Mouse (Mus musculus): ENCODE results near the gene Pde9a. TPM values are rescaled to one million over a fixed set of nuclear protein-coding genes. Genes with fewer than 3 reads are reported as not detected.

The Pde9a gene
- total and polyA plus RNA-seq, 2 experiments from 2014 or later, result 5.7 to 19.5 TPM

DNA sequence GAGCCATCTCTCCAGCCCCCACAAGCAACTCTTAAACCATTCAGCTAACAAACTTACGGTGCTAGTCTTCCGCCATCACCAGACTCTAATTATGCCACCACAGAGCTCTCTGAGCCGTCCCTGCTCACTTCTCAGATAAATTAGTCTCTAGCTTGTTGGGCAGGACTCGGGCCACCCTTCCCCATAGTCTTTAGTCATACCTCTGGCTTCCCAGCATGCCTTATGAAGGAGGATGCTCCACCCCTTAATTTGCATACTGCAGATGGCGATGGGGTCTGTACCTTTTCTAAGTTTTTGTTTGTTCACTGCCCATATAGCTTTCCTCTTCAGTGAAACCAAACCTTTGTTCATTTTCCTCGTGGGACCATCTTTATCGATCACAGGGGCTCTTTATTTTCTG lies 92.6 kb downstream of the Pde9a start:
- H3K9ac ChIP-seq (replicated peaks; ENCODE audit: low read depth, low read length), result no peak overlapping the region
- TF ChIP-seq CTCF (IDR thresholded peaks at IDR 0.05; ENCODE audit: low read depth) (no peak), EP300 (IDR thresholded peaks at IDR 0.05; ENCODE audit: low read depth) (no peak)
- ATAC-seq (ENCODE audit: insufficient read depth, low read depth) (no peak), DNase-seq (ENCODE audit: low spot score) (no peak)
- H3K9me3 ChIP-seq (replicated peaks; ENCODE audit: control insufficient read depth, low read length), result no peaks in the 10 kb centered on the region
- H3K27me3 ChIP-seq (ENCODE audit: control insufficient read depth, insufficient read depth, low read length), result no peaks in the 10 kb centered on the region
- WGBS, result 76% methylated on average over 7 of the region's 7 CpGs
- no peaks in the 10 kb centered on the region for H3K4me1 ChIP-seq (ENCODE audit: control insufficient read depth, insufficient read depth)
- no peak overlapping the region for H3K4me3 ChIP-seq (ENCODE audit: low read depth, low read length)
- H3K36me3 ChIP-seq (replicated peaks; ENCODE audit: control insufficient read depth, insufficient read depth, low read length), result no peaks in the 10 kb centered on the region
- no peak overlapping the region for H3K27ac ChIP-seq (ENCODE audit: low read depth)
- H3K4me2 ChIP-seq (ENCODE audit: low read depth, low read length), result no peak overlapping the region

DNA sequence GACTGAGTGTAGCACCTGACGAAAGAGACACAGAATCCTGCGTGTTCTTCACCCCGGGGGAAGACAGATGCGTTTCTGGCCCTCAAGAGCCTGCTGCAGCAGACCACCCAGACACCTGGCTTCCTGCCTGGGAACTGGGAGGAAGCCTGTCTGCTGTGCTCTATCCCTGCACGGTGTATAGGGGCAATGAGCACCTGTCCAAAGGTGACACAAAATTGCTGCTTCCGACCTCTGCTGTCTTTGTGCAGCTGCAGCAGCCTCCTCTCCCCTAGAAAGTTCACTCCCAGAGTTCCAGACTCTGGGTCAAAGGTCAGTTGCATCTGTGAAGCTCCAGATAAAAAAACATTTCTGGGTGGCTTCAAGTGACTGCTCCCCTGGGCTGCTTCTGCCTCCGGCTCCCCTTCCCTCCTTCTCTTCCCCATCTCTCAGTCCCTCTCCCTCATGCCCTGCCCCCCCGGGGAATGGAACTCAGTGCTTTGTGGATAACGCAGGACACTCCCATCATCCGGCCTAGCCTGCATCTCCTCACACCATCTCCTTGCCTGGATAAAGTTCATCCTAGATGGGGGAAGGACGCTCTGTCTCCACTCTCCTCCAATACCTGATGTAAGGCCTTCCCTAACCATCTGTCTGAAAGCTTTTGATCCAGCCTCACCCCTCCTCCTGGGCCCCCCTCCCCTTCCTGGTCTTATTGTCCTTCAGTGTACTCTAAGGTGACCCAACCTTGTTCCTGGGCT lies 93.3 kb downstream of the Pde9a start:
- H3K27ac ChIP-seq (ENCODE audit: low read depth), result no peak overlapping the region
- WGBS, result 50% methylated on average over 11 of the region's 11 CpGs
- no peak overlapping the region for H3K4me3 ChIP-seq (ENCODE audit: low read depth, low read length)
- no peaks in the 10 kb centered on the region for H3K4me1 ChIP-seq (ENCODE audit: control insufficient read depth, insufficient read depth)
- H3K4me2 ChIP-seq (ENCODE audit: low read depth, low read length), result no peak overlapping the region
- TF ChIP-seq EP300 (IDR thresholded peaks at IDR 0.05; ENCODE audit: low read depth), result no peak
- no peak for TF ChIP-seq CTCF (IDR thresholded peaks at IDR 0.05; ENCODE audit: low read depth)
- H3K36me3 ChIP-seq (replicated peaks; ENCODE audit: control insufficient read depth, insufficient read depth, low read length), result no peaks in the 10 kb centered on the region
- no peaks in the 10 kb centered on the region for H3K27me3 ChIP-seq (ENCODE audit: control insufficient read depth, insufficient read depth, low read length)
- no peaks in the 10 kb centered on the region for H3K9me3 ChIP-seq (replicated peaks; ENCODE audit: control insufficient read depth, low read length)
- ATAC-seq (ENCODE audit: insufficient read depth, low read depth) (no peak), DNase-seq (ENCODE audit: low spot score) (no peak)
- no peak overlapping the region for H3K9ac ChIP-seq (replicated peaks; ENCODE audit: low read depth, low read length)

DNA sequence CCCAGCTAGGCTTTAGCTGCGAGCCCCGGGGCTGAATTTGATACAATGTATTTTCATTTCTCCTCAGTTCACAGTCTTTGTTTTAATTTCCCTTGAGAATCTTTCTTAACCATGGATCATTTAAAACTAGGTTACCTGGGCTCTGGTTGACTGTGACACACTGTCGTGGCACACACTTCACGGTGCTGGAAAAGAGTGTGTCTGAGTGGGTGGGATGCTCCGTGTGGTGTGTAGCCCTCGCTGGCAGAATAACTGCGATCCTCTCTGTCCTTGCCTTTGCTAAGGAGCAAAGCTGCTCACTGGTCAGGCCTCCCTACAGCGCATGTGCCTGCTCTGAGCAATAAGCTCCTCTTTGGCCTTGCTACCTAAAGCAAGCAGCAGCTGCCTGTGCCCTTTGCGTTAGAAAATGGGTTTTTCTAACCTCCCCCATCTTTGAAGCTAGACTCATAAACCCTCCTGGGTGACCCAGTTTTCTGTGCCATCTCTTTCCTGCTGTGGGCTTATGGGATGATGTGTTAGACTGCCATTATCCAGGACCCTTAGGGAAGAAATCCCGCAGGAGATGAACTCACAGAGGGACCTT lies 100.7 kb downstream of the Pde9a start:
- no peak for DNase-seq (ENCODE audit: low spot score)
- H3K4me1 ChIP-seq (ENCODE audit: control insufficient read depth, insufficient read depth), result no peaks in the 10 kb centered on the region
- H3K27ac ChIP-seq (ENCODE audit: low read depth), result no peak overlapping the region
- WGBS, result 81% methylated on average over 10 of the region's 10 CpGs
- no peaks in the 10 kb centered on the region for H3K9me3 ChIP-seq (replicated peaks; ENCODE audit: control insufficient read depth, low read length)
- H3K9ac ChIP-seq (replicated peaks; ENCODE audit: low read depth, low read length), result no peak overlapping the region
- TF ChIP-seq CTCF (IDR thresholded peaks at IDR 0.05; ENCODE audit: low read depth) (no peak), EP300 (IDR thresholded peaks at IDR 0.05; ENCODE audit: low read depth) (no peak)
- H3K4me3 ChIP-seq (ENCODE audit: low read depth, low read length), result no peak overlapping the region
- H3K36me3 ChIP-seq (replicated peaks; ENCODE audit: control insufficient read depth, insufficient read depth, low read length), result no peaks in the 10 kb centered on the region
- no peaks in the 10 kb centered on the region for H3K27me3 ChIP-seq (ENCODE audit: control insufficient read depth, insufficient read depth, low read length)
- no peak for ATAC-seq (ENCODE audit: insufficient read depth, low read depth)
- no peak overlapping the region for H3K4me2 ChIP-seq (ENCODE audit: low read depth, low read length)

DNA sequence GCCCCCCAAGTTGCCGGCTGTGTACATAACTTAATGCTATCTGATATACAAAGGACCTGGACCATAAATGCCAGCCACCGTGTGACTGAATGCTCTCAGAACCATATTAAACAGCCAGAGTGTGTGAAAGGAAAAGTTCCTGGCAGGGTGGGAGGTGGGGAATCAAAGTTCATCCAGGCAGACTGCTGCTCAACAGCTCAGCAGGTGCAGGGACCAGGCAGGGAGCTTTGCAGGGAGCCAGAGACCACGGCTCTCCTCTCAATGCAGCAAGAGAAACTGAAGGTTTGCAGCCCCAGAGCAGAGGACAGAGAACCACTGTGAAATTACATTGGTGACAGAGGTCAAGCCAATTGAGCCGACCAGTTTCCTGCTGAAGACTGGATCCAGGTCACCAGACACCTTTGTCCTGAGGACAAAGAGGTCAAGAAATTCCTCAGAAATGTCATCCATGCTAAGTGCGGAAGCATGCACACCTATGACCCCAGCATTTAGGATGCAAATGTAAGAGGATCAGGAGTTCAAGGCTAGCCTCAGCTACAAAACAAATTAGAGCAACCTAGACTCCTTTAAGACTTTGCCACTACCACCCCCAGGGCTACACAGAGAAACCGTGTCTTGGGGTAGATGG lies 101.5 kb downstream of the Pde9a start:
- H3K9me3 ChIP-seq (replicated peaks; ENCODE audit: control insufficient read depth, low read length), result no peaks in the 10 kb centered on the region
- TF ChIP-seq EP300 (IDR thresholded peaks at IDR 0.05; ENCODE audit: low read depth), result no peak
- no peak for TF ChIP-seq CTCF (IDR thresholded peaks at IDR 0.05; ENCODE audit: low read depth)
- DNase-seq (ENCODE audit: low spot score), result no peak
- H3K9ac ChIP-seq (replicated peaks; ENCODE audit: low read depth, low read length), result no peak overlapping the region
- WGBS, result 43% methylated on average over 6 of the region's 6 CpGs
- no peaks in the 10 kb centered on the region for H3K36me3 ChIP-seq (replicated peaks; ENCODE audit: control insufficient read depth, insufficient read depth, low read length)
- no peak overlapping the region for H3K27ac ChIP-seq (ENCODE audit: low read depth)
- no peaks in the 10 kb centered on the region for H3K27me3 ChIP-seq (ENCODE audit: control insufficient read depth, insufficient read depth, low read length)
- H3K4me3 ChIP-seq (ENCODE audit: low read depth, low read length), result no peak overlapping the region
- H3K4me1 ChIP-seq (ENCODE audit: control insufficient read depth, insufficient read depth), result no peaks in the 10 kb centered on the region
- no peak for ATAC-seq (ENCODE audit: insufficient read depth, low read depth)
- H3K4me2 ChIP-seq (ENCODE audit: low read depth, low read length), result no peak overlapping the region

DNA sequence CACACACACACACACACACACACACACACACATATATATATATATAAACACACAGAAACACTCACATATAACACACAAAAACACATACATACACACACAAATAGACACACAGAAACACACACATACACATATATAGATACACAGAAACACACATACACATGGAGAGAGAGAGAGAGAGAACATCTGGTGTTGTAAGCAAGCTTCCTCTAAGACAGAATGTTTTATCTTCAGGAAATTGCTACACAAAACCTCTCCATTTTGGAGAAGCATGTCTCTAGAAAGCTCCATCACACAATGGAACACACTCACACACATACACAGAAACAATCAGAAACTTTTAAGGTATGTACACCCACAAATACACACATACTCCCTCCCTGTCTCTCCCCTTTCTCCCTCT lies 105.3 kb downstream of the Pde9a start:
- DNase-seq (ENCODE audit: low spot score) (no peak), ATAC-seq (ENCODE audit: insufficient read depth, low read depth) (no peak)
- Histone ChIP-seq H3K27ac (ENCODE audit: low read depth) (no peak overlapping the region), H3K4me1 (ENCODE audit: control insufficient read depth, insufficient read depth) (no peaks in the 10 kb centered on the region), H3K4me3 (ENCODE audit: low read depth, low read length) (no peak overlapping the region), H3K27me3 (ENCODE audit: control insufficient read depth, insufficient read depth, low read length) (no peaks in the 10 kb centered on the region), H3K9me3 (replicated peaks; ENCODE audit: control insufficient read depth, low read length) (no peaks in the 10 kb centered on the region), H3K36me3 (replicated peaks; ENCODE audit: control insufficient read depth, insufficient read depth, low read length) (peaks cover 13% of the 10 kb centered on the region), H3K9ac (replicated peaks; ENCODE audit: low read depth, low read length) (no peak overlapping the region), H3K4me2 (ENCODE audit: low read depth, low read length) (no peak overlapping the region)
- TF ChIP-seq EP300 (IDR thresholded peaks at IDR 0.05; ENCODE audit: low read depth) (no peak), CTCF (IDR thresholded peaks at IDR 0.05; ENCODE audit: low read depth) (no peak)

All from heart, postnatal 0 days (tissue).